Mouse (Mus musculus) cerebellum, postnatal 10 days (tissue): Measurements from ENCODE around the gene Olfr1240.

Source experiments
- DNase-seq, 2 experiments: peaks; one replicate each; pipeline ENCODE4 v3.0.0; 2021; ENCODE audit warnings: mixed read lengths in 2 of 2

Olfr1240 gene

GRCm38 (mm10) chr2:89442900-89443299 is at the start of gene Olfr1240:
Olfr1240 (minus strand) TSS chr2:89443000.
- DNase-seq: no peak

DNA sequence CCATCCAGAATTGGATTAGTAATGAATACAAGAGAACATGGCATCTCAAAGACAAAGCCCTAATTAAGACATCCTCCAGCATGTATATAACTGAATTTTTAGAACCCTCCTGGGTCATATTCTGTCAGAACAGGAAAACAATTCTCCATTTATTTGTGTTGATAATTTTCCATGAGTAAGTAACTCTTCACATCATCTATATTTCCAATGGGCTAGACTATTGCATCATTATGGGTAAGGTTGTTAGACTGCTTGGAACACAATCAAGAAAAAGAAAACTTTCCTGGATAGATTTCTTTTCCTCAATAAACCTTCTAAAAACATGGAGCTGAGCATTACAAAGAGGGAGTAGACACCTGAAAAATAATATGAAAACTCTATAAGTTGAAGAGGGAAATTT is 44.2 kb upstream of the Olfr1240 start, which contains the start of gene Olfr1241:
Gene Olfr1241, minus strand, starts transcription at position 101 of the 400 bp plus-strand sequence.
- DNase-seq: no peak

GRCm38 (mm10) chr2:89420307-89420706 is 22.5 kb downstream of the Olfr1240 start, which contains the start of gene Olfr1239:
Olfr1239 (minus strand) TSS chr2:89420407.
- no peak for DNase-seq

- no peak for DNase-seq
Measured at GRCm38 (mm10) chr2:89414557-89414956, 28.2 kb downstream of the Olfr1240 start.

- no peak for DNase-seq
Measured at GRCm38 (mm10) chr2:89409576-89409975, 33.2 kb downstream of the Olfr1240 start, which contains the start of gene Olfr1238. Olfr1238 (minus strand) TSS chr2:89409676.

GRCm38 (mm10) chr2:89400882-89401281 is 41.9 kb downstream of the Olfr1240 start:
- DNase-seq: no peak
